1 mouse cellular context compared by ENCODE assay signal in the genomic region with DNA sequence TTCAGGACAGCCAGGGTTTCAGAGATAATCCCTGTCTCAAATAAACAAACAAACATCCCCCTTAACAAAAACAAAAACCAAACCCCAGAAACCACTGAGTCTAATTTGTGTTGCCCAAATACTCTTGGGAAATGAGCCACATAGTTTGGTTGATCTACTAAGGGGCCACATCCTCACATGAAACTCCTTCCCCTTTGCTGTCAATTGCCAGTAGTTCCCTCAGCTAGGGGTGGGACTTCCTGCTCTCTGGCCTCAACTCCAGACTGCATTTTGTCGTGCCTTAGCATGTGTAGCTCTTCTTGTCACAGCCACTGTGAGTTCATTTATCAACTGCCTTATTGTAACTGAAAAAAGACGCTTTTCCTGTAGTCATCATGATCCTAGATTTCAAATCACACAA.
TF ChIP-seq lines count a peak whose summit lies in the region.

No protein-coding gene starts in this region.

TF ChIP-seq in MEL, 35 proteins besides CTCF, POLR2A, EP300 and RAD21:
- TF ChIP-seq MXI1 (IDR thresholded peaks at IDR 0.05; ENCODE audit: low read depth, low read length) (no peak), MAFK (IDR thresholded peaks at IDR 0.05; ENCODE audit: borderline replicate concordance, low read depth, low read length) (no peak), ELF1 (IDR thresholded peaks at IDR 0.05; ENCODE audit: low read depth, low read length) (no peak), E2F4 (IDR thresholded peaks at IDR 0.05; ENCODE audit: borderline replicate concordance, low read depth, low read length) (no peak), ETS1 (IDR thresholded peaks at IDR 0.05; ENCODE audit: low read depth, low read length) (no peak), SIN3A (IDR thresholded peaks at IDR 0.05; ENCODE audit: low read length) (no peak), JUND (IDR thresholded peaks at IDR 0.05; ENCODE audit: low read depth, low read length) (no peak), TBP (IDR thresholded peaks at IDR 0.05; ENCODE audit: low read depth, low read length) (no peak), MAZ (IDR thresholded peaks at IDR 0.05; ENCODE audit: low read depth, low read length) (no peak), NRF1 (IDR thresholded peaks at IDR 0.05; ENCODE audit: insufficient read depth, low read depth, low read length, poor library complexity, severe bottlenecking) (no peak), GABPA (IDR thresholded peaks at IDR 0.05; ENCODE audit: low read depth, low read length) (no peak), GATA1 (IDR thresholded peaks at IDR 0.05; ENCODE audit: low read depth, low read length) (no peak), USF1 (IDR thresholded peaks at IDR 0.05; ENCODE audit: low read depth, low read length) (no peak), MYB (IDR thresholded peaks at IDR 0.05; ENCODE audit: low read depth, low read length) (no peak), BHLHE40 (IDR thresholded peaks at IDR 0.05; ENCODE audit: borderline replicate concordance, low read depth, low read length) (no peak), MAX (IDR thresholded peaks at IDR 0.05; ENCODE audit: low read length) (no peak)
